Mouse (Mus musculus): ENCODE data around the gene Boll. TPM values are rescaled to one million over a fixed set of nuclear protein-coding genes. Genes with fewer than 3 reads are reported as not detected.

Boll gene
- polyA plus RNA-seq, 1 experiment from 2014 or later = 2.0 TPM

GRCm38 (mm10) chr1:55236890-55237642, 126.2 kb downstream of the Boll start, which contains the start of gene Mars2:
Mars2 (plus strand) TSS chr1:55237177.
- WGBS = under 1% methylated on average over 82 of the region's 82 CpGs

GRCm38 (mm10) chr1:55236487-55236886, 126.8 kb downstream of the Boll start:
- peaks cover 14% of the 10 kb centered on the region for H3K4me1 ChIP-seq
- H3K4me3 ChIP-seq = peak overlapping the region; percentile 87
- H3K27ac ChIP-seq = no peak overlapping the region; the same call in 1 of the 2 replicates
- H3K36me3 ChIP-seq = peaks cover 2% of the 10 kb centered on the region; the same call in 1 of the 2 replicates
- no peaks in the 10 kb centered on the region for H3K27me3 ChIP-seq
- 33% methylated on average over 5 of the region's 5 CpGs for WGBS
- no peaks in the 10 kb centered on the region for H3K9me3 ChIP-seq
- ATAC-seq (ENCODE audit: insufficient number of reproducible peaks, low FRiP score, low TSS enrichment, low read depth) = no peak
- no peak overlapping the region for H3K9ac ChIP-seq
- peak overlapping the region; percentile 87 for H3K4me2 ChIP-seq

More at GRCm38 (mm10) chr1:55236890-55237642, 126.2 kb downstream of the Boll start, which contains the start of gene Mars2:
- Histone ChIP-seq H3K27me3 (no peaks in the 10 kb centered on the region), H3K4me1 (peaks cover 14% of the 10 kb centered on the region), H3K9ac (peak within 1 kb of the TSS; percentile 62), H3K4me2 (peak within 1 kb of the TSS; percentile 87), H3K36me3 (peaks cover 2% of the 10 kb centered on the region; the same call in 1 of the 2 replicates), H3K27ac (peak within 1 kb of the TSS; percentile 63), H3K9me3 (no peaks in the 10 kb centered on the region), H3K4me3 (peak within 1 kb of the TSS; percentile 87)
- ATAC-seq (ENCODE audit: insufficient number of reproducible peaks, low FRiP score, low TSS enrichment, low read depth) = peak; percentile 94

GRCm38 (mm10) chr1:55234910-55235520, 128.3 kb downstream of the Boll start:
- peaks cover 14% of the 10 kb centered on the region for H3K4me1 ChIP-seq
- 0 out of 2 replicates have a peak, but pooled peaks cover 2% of the 10 kb centered on the region for H3K36me3 ChIP-seq
- H3K9ac ChIP-seq = no peak overlapping the region
- no peaks in the 10 kb centered on the region for H3K9me3 ChIP-seq
- no peak overlapping the region for H3K4me3 ChIP-seq
- no peaks in the 10 kb centered on the region for H3K27me3 ChIP-seq
- 47% methylated on average over 16 of the region's 16 CpGs for WGBS
- no peak overlapping the region for H3K27ac ChIP-seq
- ATAC-seq (ENCODE audit: insufficient number of reproducible peaks, low FRiP score, low TSS enrichment, low read depth) = no peak
- no peak overlapping the region for H3K4me2 ChIP-seq

GRCm38 (mm10) chr1:55228256-55228884, 134.9 kb downstream of the Boll start:
- ATAC-seq (ENCODE audit: insufficient number of reproducible peaks, low FRiP score, low TSS enrichment, low read depth) = no peak
- Histone ChIP-seq H3K9me3 (no peaks in the 10 kb centered on the region), H3K4me1 (peaks cover 9% of the 10 kb centered on the region), H3K4me2 (no peak overlapping the region), H3K27ac (no peak overlapping the region), H3K27me3 (no peaks in the 10 kb centered on the region), H3K9ac (no peak overlapping the region), H3K36me3 (0 out of 2 replicates have a peak, but pooled peaks cover 2% of the 10 kb centered on the region), H3K4me3 (no peak overlapping the region)
- 83% methylated on average over 8 of the region's 8 CpGs for WGBS

GRCm38 (mm10) chr1:55227376-55227775, 135.9 kb downstream of the Boll start:
- Histone ChIP-seq H3K4me1 (peaks cover 17% of the 10 kb centered on the region), H3K9ac (no peak overlapping the region), H3K27me3 (no peaks in the 10 kb centered on the region), H3K9me3 (no peaks in the 10 kb centered on the region), H3K27ac (no peak overlapping the region), H3K4me2 (no peak overlapping the region), H3K4me3 (no peak overlapping the region), H3K36me3 (no peaks in the 10 kb centered on the region)
- WGBS = 29% methylated on average over 1 of the region's 1 CpGs
- no peak for ATAC-seq (ENCODE audit: insufficient number of reproducible peaks, low FRiP score, low TSS enrichment, low read depth)

GRCm38 (mm10) chr1:55226011-55226857, 137.0 kb downstream of the Boll start, which contains the start of gene Rftn2:
Rftn2 (minus strand) TSS chr1:55226782.
- WGBS = 2% methylated on average over 26 of the region's 26 CpGs
- H3K9ac ChIP-seq = peak within 1 kb of the TSS; percentile 61
- peak within 1 kb of the TSS; percentile 55 for H3K4me3 ChIP-seq
- peak; percentile 70; the same call in 1 of the 2 replicates for ATAC-seq (ENCODE audit: insufficient number of reproducible peaks, low FRiP score, low TSS enrichment, low read depth)
- no peaks in the 10 kb centered on the region for H3K27me3 ChIP-seq
- no peaks in the 10 kb centered on the region for H3K36me3 ChIP-seq
- peak within 1 kb of the TSS; percentile 90 for H3K27ac ChIP-seq
- no peaks in the 10 kb centered on the region for H3K9me3 ChIP-seq
- H3K4me2 ChIP-seq = peak within 1 kb of the TSS; percentile 54
- H3K4me1 ChIP-seq = peaks cover 26% of the 10 kb centered on the region

GRCm38 (mm10) chr1:55225398-55225797, 137.9 kb downstream of the Boll start:
- no peaks in the 10 kb centered on the region for H3K9me3 ChIP-seq
- no peaks in the 10 kb centered on the region for H3K36me3 ChIP-seq
- peaks cover 29% of the 10 kb centered on the region for H3K4me1 ChIP-seq
- peak overlapping the region; percentile 75 for H3K27ac ChIP-seq
- 16% methylated on average over 3 of the region's 3 CpGs for WGBS
- no peak overlapping the region for H3K9ac ChIP-seq
- ATAC-seq (ENCODE audit: insufficient number of reproducible peaks, low FRiP score, low TSS enrichment, low read depth) = no peak
- no peaks in the 10 kb centered on the region for H3K27me3 ChIP-seq
- H3K4me3 ChIP-seq = peak overlapping the region; percentile 55
- H3K4me2 ChIP-seq = peak overlapping the region; percentile 54

- H3K27me3 ChIP-seq = no peaks in the 10 kb centered on the region
- H3K4me3 ChIP-seq = peak overlapping the region; percentile 55
- WGBS = 24% methylated on average over 11 of the region's 11 CpGs
- H3K36me3 ChIP-seq = no peaks in the 10 kb centered on the region
- ATAC-seq (ENCODE audit: insufficient number of reproducible peaks, low FRiP score, low TSS enrichment, low read depth) = 0 out of 2 replicates have a peak, but pooled peaks have one; percentile 27
- 0 out of 2 replicates have a peak overlapping the region, but pooled peaks have one; percentile 18 for H3K27ac ChIP-seq
- H3K4me1 ChIP-seq = peaks cover 29% of the 10 kb centered on the region
- peak overlapping the region; percentile 54 for H3K4me2 ChIP-seq
- no peaks in the 10 kb centered on the region for H3K9me3 ChIP-seq
- H3K9ac ChIP-seq = no peak overlapping the region
Observed at GRCm38 (mm10) chr1:55224111-55224510, 139.2 kb downstream of the Boll start.

- Histone ChIP-seq H3K4me1 (peaks cover 29% of the 10 kb centered on the region), H3K27ac (no peak overlapping the region), H3K9me3 (no peaks in the 10 kb centered on the region), H3K9ac (no peak overlapping the region), H3K4me2 (no peak overlapping the region), H3K4me3 (no peak overlapping the region), H3K36me3 (no peaks in the 10 kb centered on the region), H3K27me3 (no peaks in the 10 kb centered on the region)
- 78% methylated on average over 7 of the region's 7 CpGs for WGBS
- no peak for ATAC-seq (ENCODE audit: insufficient number of reproducible peaks, low FRiP score, low TSS enrichment, low read depth)
Observed at GRCm38 (mm10) chr1:55223026-55223425, 140.2 kb downstream of the Boll start.

- no peak overlapping the region for H3K4me3 ChIP-seq
- no peaks in the 10 kb centered on the region for H3K36me3 ChIP-seq
- H3K9me3 ChIP-seq = no peaks in the 10 kb centered on the region
- no peak overlapping the region for H3K4me2 ChIP-seq
- H3K4me1 ChIP-seq = peaks cover 34% of the 10 kb centered on the region
- H3K9ac ChIP-seq = no peak overlapping the region
- no peak for ATAC-seq (ENCODE audit: insufficient number of reproducible peaks, low FRiP score, low TSS enrichment, low read depth)
- WGBS = 79% methylated on average over 4 of the region's 4 CpGs
- no peaks in the 10 kb centered on the region for H3K27me3 ChIP-seq
- H3K27ac ChIP-seq = 0 out of 2 replicates have a peak overlapping the region, but pooled peaks have one; percentile 7
Observed at GRCm38 (mm10) chr1:55221352-55221751, 141.9 kb downstream of the Boll start.

GRCm38 (mm10) chr1:55217191-55217590, 146.1 kb downstream of the Boll start:
- WGBS = 16% methylated on average over 2 of the region's 2 CpGs
- peaks cover 5% of the 10 kb centered on the region; the same call in 1 of the 2 replicates for H3K36me3 ChIP-seq
- no peak overlapping the region for H3K27ac ChIP-seq

More at GRCm38 (mm10) chr1:55217191-55217590, 146.1 kb downstream of the Boll start:
- H3K4me3 ChIP-seq = no peak overlapping the region
- H3K4me2 ChIP-seq = no peak overlapping the region
- ATAC-seq (ENCODE audit: insufficient number of reproducible peaks, low FRiP score, low TSS enrichment, low read depth) = no peak
- no peak overlapping the region for H3K9ac ChIP-seq
- no peaks in the 10 kb centered on the region for H3K27me3 ChIP-seq
- peaks cover 22% of the 10 kb centered on the region for H3K4me1 ChIP-seq
- no peaks in the 10 kb centered on the region for H3K9me3 ChIP-seq

All from limb, embryonic 15.5 days (tissue).